Mouse (Mus musculus) hindbrain, embryonic 11.5 days (tissue): ENCODE measurements around the gene Ipo13. TPM values are rescaled to one million over a fixed set of nuclear protein-coding genes. Genes with fewer than 3 reads are reported as not detected.

Source experiments
- ATAC-seq: fragments of 200-750 bp; cut with Nextera tagmentation; 2 replicates; pipeline ENCODE4 v1.8.0; 2017; ENCODE audit warnings: mild to moderate bottlenecking, moderate TSS enrichment, moderate library complexity; ENCODE audit not compliant: low FRiP score
- DNase-seq: peaks from one replicate; pipeline ENCODE4 v3.0.0-alpha.2; 2015; ENCODE audit warnings: low spot score
- H3K27ac ChIP-seq: fragments of 300-500 bp; sonication (generic); 2 replicates; pipeline ENCODE4 v1.5.1; 2014; ENCODE audit warnings: mild to moderate bottlenecking, low read depth, low read length
- H3K27me3 ChIP-seq: fragments of 300-500 bp; sonication (generic); 2 replicates; pipeline ENCODE4 v1.6.1; 2014; ENCODE audit warnings: mild to moderate bottlenecking, low read length, moderate library complexity, mixed read lengths; ENCODE audit not compliant: control insufficient read depth, insufficient read depth
- H3K36me3 ChIP-seq: fragments of 300-500 bp; sonication (generic); 2 replicates; pipeline ENCODE4 v1.6.1; 2014; ENCODE audit warnings: mild to moderate bottlenecking, low read length, moderate library complexity, mixed read lengths; ENCODE audit not compliant: control insufficient read depth, insufficient read depth
- H3K4me1 ChIP-seq: fragments of 300-500 bp; sonication (generic); replicated peaks from 2 replicates; pipeline ENCODE4 v1.6.1; 2014; ENCODE audit warnings: low read length, mixed read lengths; ENCODE audit not compliant: control insufficient read depth, insufficient read depth
- H3K4me2 ChIP-seq: fragments of 300-500 bp; sonication (generic); replicated peaks from 2 replicates; pipeline ENCODE4 v1.6.1; 2014; ENCODE audit warnings: mild to moderate bottlenecking, low read depth, low read length
- H3K4me3 ChIP-seq: fragments of 300-500 bp; sonication (generic); 2 replicates; pipeline ENCODE4 v1.5.1; 2014; ENCODE audit warnings: low read depth, low read length
- H3K9ac ChIP-seq: fragments of 300-500 bp; sonication (generic); 2 replicates; pipeline ENCODE4 v1.6.1; 2014; ENCODE audit warnings: low read depth, low read length
- H3K9me3 ChIP-seq: fragments of 300-500 bp; sonication (generic); 2 replicates; pipeline ENCODE4 v1.6.1; 2016; ENCODE audit warnings: low read length; ENCODE audit not compliant: control insufficient read depth
- WGBS: fragments of 180-500 bp; shearing (Covaris S2); extraction: QIAGEN DNeasy Blood & Tissue Kit; methylation state at CpG from one replicate; pipeline ENCODE4 v1.1.7; 2014; 5-methylcytosine and 5-hydroxymethylcytosine counted together
- polyA plus RNA-seq: library from polyadenylated mRNA; unstranded; fragments of >200 nt; fragmentation: Nextera tagmentation; extraction: Ambion mirVana; gene quantifications from 2 replicates; pipeline ENCODE4 v1.2.1, GENCODE M21; 2014

The Ipo13 gene
- polyA plus RNA-seq, 1 experiment from 2014 or later: 43.8 TPM

GRCm38 (mm10) chr4:117929391-117929881, 14.6 kb upstream of the Ipo13 start, which contains the start of gene Artn:
Artn (minus strand) TSS chr4:117929763.
- no peak for ATAC-seq
- peak; percentile 49 for DNase-seq
- WGBS: under 1% methylated on average over 32 of the region's 33 CpGs
- H3K27me3 ChIP-seq: peaks cover 45% of the 10 kb centered on the region
- no peaks in the 10 kb centered on the region for H3K36me3 ChIP-seq
- H3K4me3 ChIP-seq: peak within 1 kb of the TSS; percentile 24
- H3K4me1 ChIP-seq: peaks cover 6% of the 10 kb centered on the region
- peak within 1 kb of the TSS; percentile 54 for H3K4me2 ChIP-seq
- no peaks in the 10 kb centered on the region for H3K9me3 ChIP-seq
- H3K27ac ChIP-seq: no peak within 1 kb of the TSS
- peak within 1 kb of the TSS; percentile 8; the same call in 1 of the 2 replicates for H3K9ac ChIP-seq

GRCm38 (mm10) chr4:117928699-117929241, 14.0 kb upstream of the Ipo13 start:
- peak; percentile 56 for DNase-seq
- Histone ChIP-seq H3K4me2 (peak overlapping the region; percentile 54), H3K4me1 (peaks cover 6% of the 10 kb centered on the region), H3K9ac (peak overlapping the region; percentile 8; the same call in 1 of the 2 replicates), H3K9me3 (no peaks in the 10 kb centered on the region), H3K27me3 (peaks cover 45% of the 10 kb centered on the region), H3K4me3 (peak overlapping the region; percentile 24), H3K36me3 (no peaks in the 10 kb centered on the region), H3K27ac (no peak overlapping the region)
- ATAC-seq: peak; percentile 12; the same call in 1 of the 2 replicates
- WGBS: 4% methylated on average over 13 of the region's 13 CpGs

- no peak overlapping the region for H3K27ac ChIP-seq
- H3K4me2 ChIP-seq: no peak overlapping the region
- H3K27me3 ChIP-seq: peaks cover 45% of the 10 kb centered on the region
- 9% methylated on average over 6 of the region's 6 CpGs for WGBS
- no peaks in the 10 kb centered on the region for H3K9me3 ChIP-seq
- H3K4me3 ChIP-seq: no peak overlapping the region
- no peak overlapping the region for H3K9ac ChIP-seq
- H3K36me3 ChIP-seq: no peaks in the 10 kb centered on the region
- peak; percentile 88 for DNase-seq
- peak; percentile 36 for ATAC-seq
- H3K4me1 ChIP-seq: peaks cover 6% of the 10 kb centered on the region
Measured at GRCm38 (mm10) chr4:117928234-117928633, 13.4 kb upstream of the Ipo13 start.

- Histone ChIP-seq H3K9me3 (no peaks in the 10 kb centered on the region), H3K36me3 (no peaks in the 10 kb centered on the region), H3K27me3 (peaks cover 45% of the 10 kb centered on the region), H3K4me2 (peak overlapping the region; percentile 92), H3K9ac (peak overlapping the region; percentile 59), H3K27ac (no peak overlapping the region), H3K4me3 (peak overlapping the region; percentile 47), H3K4me1 (peaks cover 6% of the 10 kb centered on the region)
- peak; percentile 71 for DNase-seq
- WGBS: 2% methylated on average over 47 of the region's 71 CpGs
- ATAC-seq: peak; percentile 75
Measured at GRCm38 (mm10) chr4:117926545-117927482, 12.0 kb upstream of the Ipo13 start.

GRCm38 (mm10) chr4:117924916-117925315, 10.1 kb upstream of the Ipo13 start:
- Histone ChIP-seq H3K4me1 (peaks cover 6% of the 10 kb centered on the region), H3K9me3 (no peaks in the 10 kb centered on the region), H3K4me3 (no peak overlapping the region), H3K27me3 (peaks cover 39% of the 10 kb centered on the region), H3K36me3 (no peaks in the 10 kb centered on the region), H3K27ac (no peak overlapping the region), H3K4me2 (no peak overlapping the region), H3K9ac (no peak overlapping the region)
- ATAC-seq: no peak
- DNase-seq: no peak
- WGBS: 59% methylated on average over 4 of the region's 6 CpGs

- H3K27me3 ChIP-seq: peaks cover 28% of the 10 kb centered on the region
- WGBS: 74% methylated on average over 2 of the region's 2 CpGs
- no peak overlapping the region for H3K9ac ChIP-seq
- H3K4me1 ChIP-seq: peaks cover 2% of the 10 kb centered on the region; the same call in 1 of the 2 replicates
- H3K4me3 ChIP-seq: no peak overlapping the region
- H3K27ac ChIP-seq: no peak overlapping the region
- H3K4me2 ChIP-seq: no peak overlapping the region
- no peaks in the 10 kb centered on the region for H3K36me3 ChIP-seq
- H3K9me3 ChIP-seq: no peaks in the 10 kb centered on the region
- ATAC-seq (no peak), DNase-seq (no peak)
Measured at GRCm38 (mm10) chr4:117923450-117923849, 8.7 kb upstream of the Ipo13 start.

- Histone ChIP-seq H3K9ac (no peak overlapping the region), H3K9me3 (no peaks in the 10 kb centered on the region), H3K4me1 (no peaks in the 10 kb centered on the region; the same call in 1 of the 2 replicates), H3K27me3 (peaks cover 11% of the 10 kb centered on the region), H3K36me3 (no peaks in the 10 kb centered on the region), H3K4me2 (no peak overlapping the region), H3K4me3 (no peak overlapping the region), H3K27ac (no peak overlapping the region)
- no peak for ATAC-seq
- WGBS: 90% methylated on average over 2 of the region's 2 CpGs
- DNase-seq: no peak
Measured at GRCm38 (mm10) chr4:117921358-117921757, 6.6 kb upstream of the Ipo13 start.

GRCm38 (mm10) chr4:117918762-117919161, 4.0 kb upstream of the Ipo13 start:
- ATAC-seq (no peak), DNase-seq (no peak)
- H3K9me3 ChIP-seq: no peaks in the 10 kb centered on the region
- H3K4me3 ChIP-seq: no peak overlapping the region
- H3K4me1 ChIP-seq: peaks cover 2% of the 10 kb centered on the region; the same call in 1 of the 2 replicates
- H3K27ac ChIP-seq: no peak overlapping the region
- no peak overlapping the region for H3K9ac ChIP-seq
- H3K4me2 ChIP-seq: no peak overlapping the region
- no peaks in the 10 kb centered on the region for H3K36me3 ChIP-seq
- H3K27me3 ChIP-seq: no peaks in the 10 kb centered on the region
- WGBS: 87% methylated on average over 5 of the region's 5 CpGs
